Mouse (Mus musculus) midbrain, embryonic 11.5 days (tissue): ENCODE data around the gene Bicc1. TPM values are rescaled to one million over a fixed set of nuclear protein-coding genes. Genes with fewer than 3 reads are reported as not detected.

ENCODE experiments used
- ATAC-seq: fragments of 200-750 bp; cut with Nextera tagmentation; 2 replicates; pipeline ENCODE4 v1.8.0; 2017; ENCODE audit warnings: moderate TSS enrichment, moderate library complexity; ENCODE audit not compliant: low FRiP score
- DNase-seq: peaks from one replicate; pipeline ENCODE4 v3.0.0; 2015; ENCODE audit warnings: low spot score; ENCODE audit errors: missing footprints
- H3K27ac ChIP-seq: fragments of 300-500 bp; sonication (generic); 2 replicates; pipeline ENCODE4 v1.5.1; 2014; ENCODE audit warnings: low read depth, low read length
- H3K27me3 ChIP-seq: fragments of 300-500 bp; sonication (generic); 2 replicates; pipeline ENCODE4 v1.6.1; 2014; ENCODE audit warnings: mild to moderate bottlenecking, low read length, moderate library complexity, mixed read lengths; ENCODE audit not compliant: control insufficient read depth, insufficient read depth
- H3K36me3 ChIP-seq: fragments of 300-500 bp; sonication (generic); 2 replicates; pipeline ENCODE4 v1.6.1; 2014; ENCODE audit warnings: mild to moderate bottlenecking, low read length, moderate library complexity, mixed read lengths; ENCODE audit not compliant: control insufficient read depth, insufficient read depth
- H3K4me1 ChIP-seq: fragments of 300-500 bp; sonication (generic); 2 replicates; pipeline ENCODE4 v1.6.1; 2014; ENCODE audit warnings: low read length; ENCODE audit not compliant: control insufficient read depth, insufficient read depth
- H3K4me2 ChIP-seq: fragments of 300-500 bp; sonication (generic); 2 replicates; pipeline ENCODE4 v1.6.1; 2014; ENCODE audit warnings: mild to moderate bottlenecking, moderate library complexity
- H3K4me3 ChIP-seq: fragments of 300-500 bp; sonication (generic); 2 replicates; pipeline ENCODE4 v1.5.1; 2014; ENCODE audit warnings: low read depth, low read length
- H3K9ac ChIP-seq: fragments of 300-500 bp; sonication (generic); 2 replicates; pipeline ENCODE4 v1.6.1; 2014; ENCODE audit warnings: low read length
- H3K9me3 ChIP-seq: fragments of 300-500 bp; sonication (generic); 2 replicates; pipeline ENCODE4 v1.6.1; 2016; ENCODE audit warnings: low read length; ENCODE audit not compliant: control insufficient read depth
- WGBS: fragments of 180-500 bp; shearing (Covaris S2); extraction: QIAGEN DNeasy Blood & Tissue Kit; methylation state at CpG from one replicate; pipeline ENCODE4 v1.1.7; 2014; 5-methylcytosine and 5-hydroxymethylcytosine counted together
- polyA plus RNA-seq: library from polyadenylated mRNA; unstranded; fragments of >200 nt; fragmentation: Nextera tagmentation; extraction: Ambion mirVana; gene quantifications from 2 replicates; pipeline ENCODE4 v1.2.1, GENCODE M21; 2014

Gene Bicc1
- polyA plus RNA-seq, 1 experiment from 2014 or later, result 9.2 TPM

DNA sequence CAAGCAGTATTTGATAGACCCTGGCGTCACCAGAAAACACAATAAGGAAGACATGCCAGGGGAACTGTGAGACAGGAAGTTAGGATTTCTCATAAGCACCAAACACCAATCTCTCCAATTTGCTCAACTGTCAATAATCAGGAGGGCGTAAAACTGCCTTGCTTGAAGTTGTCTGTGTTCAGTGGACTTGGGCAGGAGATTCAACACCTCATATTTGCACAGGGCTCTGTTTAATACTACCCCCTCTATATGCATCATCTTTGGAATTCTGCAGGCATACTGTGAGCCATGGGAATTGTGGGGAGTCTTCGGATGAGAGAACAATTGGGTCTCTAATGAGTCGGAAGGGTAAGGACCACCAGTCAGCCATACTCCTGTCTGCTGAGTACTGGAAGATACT, 233.4 kb downstream of the Bicc1 start:
- Histone ChIP-seq H3K9me3 (no peaks in the 10 kb centered on the region; the same call in 1 of the 2 replicates), H3K27ac (no peak overlapping the region), H3K4me3 (no peak overlapping the region), H3K4me2 (no peak overlapping the region), H3K27me3 (no peaks in the 10 kb centered on the region), H3K4me1 (no peaks in the 10 kb centered on the region), H3K9ac (no peak overlapping the region), H3K36me3 (no peaks in the 10 kb centered on the region)
- ATAC-seq (no peak), DNase-seq (no peak)
- 93% methylated on average over 4 of the region's 4 CpGs for WGBS

DNA sequence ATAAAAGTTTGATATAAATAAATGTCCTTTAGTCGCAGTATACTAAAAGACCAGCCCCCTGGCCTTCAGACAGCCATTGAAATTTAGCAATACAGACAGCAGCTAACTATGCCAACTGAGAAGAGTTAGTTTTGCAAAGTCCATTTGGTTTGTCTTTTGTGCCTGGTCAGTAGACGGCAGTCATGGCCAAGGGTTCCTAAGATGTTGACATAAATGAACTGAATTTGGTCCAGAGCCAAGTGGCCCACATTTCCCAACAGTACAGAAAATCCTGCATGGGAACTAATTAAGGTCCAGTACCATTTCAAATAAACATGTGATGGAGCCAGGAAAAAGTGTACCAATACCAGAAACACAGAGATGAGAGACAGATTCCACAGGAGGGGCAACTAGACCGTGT, 235.2 kb downstream of the Bicc1 start:
- ATAC-seq (no peak), DNase-seq (no peak)
- Histone ChIP-seq H3K9me3 (no peaks in the 10 kb centered on the region), H3K4me3 (no peak overlapping the region), H3K27me3 (no peaks in the 10 kb centered on the region), H3K4me1 (no peaks in the 10 kb centered on the region), H3K9ac (no peak overlapping the region), H3K36me3 (no peaks in the 10 kb centered on the region), H3K4me2 (no peak overlapping the region), H3K27ac (no peak overlapping the region)
- 85% methylated on average over 3 of the region's 3 CpGs for WGBS

DNA sequence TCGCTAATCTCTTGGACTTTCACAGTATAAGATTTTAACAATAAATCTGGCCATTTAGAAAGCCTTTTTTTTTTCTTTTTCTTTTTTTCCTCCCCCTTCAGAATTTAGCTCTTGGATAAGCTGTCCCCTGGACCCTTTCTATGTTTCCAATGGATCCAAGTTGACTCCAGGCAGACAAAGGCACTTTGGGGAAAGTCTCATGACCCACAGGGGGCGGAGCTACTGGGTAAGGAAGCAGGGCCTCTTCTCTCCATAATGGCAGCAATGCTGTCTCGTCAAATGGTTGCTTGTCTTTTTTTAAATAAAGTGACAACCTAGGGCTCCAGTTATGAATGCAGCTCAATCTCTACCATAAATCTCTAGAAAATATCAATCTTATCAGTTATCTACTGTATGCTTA, 235.6 kb downstream of the Bicc1 start:
- Histone ChIP-seq H3K27me3 (no peaks in the 10 kb centered on the region), H3K36me3 (no peaks in the 10 kb centered on the region), H3K4me3 (no peak overlapping the region), H3K4me2 (no peak overlapping the region), H3K4me1 (no peaks in the 10 kb centered on the region), H3K27ac (no peak overlapping the region), H3K9ac (no peak overlapping the region), H3K9me3 (no peaks in the 10 kb centered on the region)
- no peak for ATAC-seq
- DNase-seq, result no peak
- 90% methylated on average over 3 of the region's 3 CpGs for WGBS

GRCm38 (mm10) chr10:70921481-70921880, 238.0 kb downstream of the Bicc1 start:
- no peaks in the 10 kb centered on the region for H3K27me3 ChIP-seq

DNA sequence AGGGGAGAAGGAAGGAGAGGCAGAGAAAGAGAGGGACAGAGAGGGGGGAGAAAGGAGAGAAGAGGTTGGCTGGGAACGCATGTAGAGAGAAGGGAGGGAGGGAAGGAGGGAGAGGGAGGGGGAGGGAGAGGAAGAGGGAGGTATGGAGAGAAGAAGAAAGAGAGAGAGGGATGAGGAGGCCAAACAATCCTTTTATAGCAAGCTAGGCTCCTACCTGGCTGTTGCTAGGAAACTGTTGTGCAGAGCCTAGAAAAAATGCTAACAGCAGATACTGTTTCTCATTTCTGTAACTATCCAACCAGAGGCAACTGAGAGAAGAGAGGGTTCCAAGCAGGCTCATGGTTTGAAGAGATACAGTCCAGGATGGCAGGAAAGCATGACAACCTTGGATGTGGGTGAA, 239.6 kb downstream of the Bicc1 start:
- H3K36me3 ChIP-seq, result no peaks in the 10 kb centered on the region
- no peak overlapping the region for H3K4me3 ChIP-seq
- H3K27me3 ChIP-seq, result no peaks in the 10 kb centered on the region
- H3K27ac ChIP-seq, result no peak overlapping the region
- no peaks in the 10 kb centered on the region for H3K4me1 ChIP-seq
- WGBS, result 63% methylated on average over 1 of the region's 1 CpGs
- no peak for DNase-seq
- H3K4me2 ChIP-seq, result no peak overlapping the region
- no peak overlapping the region for H3K9ac ChIP-seq
- no peak for ATAC-seq
- H3K9me3 ChIP-seq, result no peaks in the 10 kb centered on the region

More at GRCm38 (mm10) chr10:70921481-70921880, 238.0 kb downstream of the Bicc1 start:
- H3K4me2 ChIP-seq, result no peak overlapping the region
- ATAC-seq (no peak), DNase-seq (no peak)
- no peak overlapping the region for H3K9ac ChIP-seq
- H3K36me3 ChIP-seq, result no peaks in the 10 kb centered on the region
- 84% methylated on average over 6 of the region's 6 CpGs for WGBS
- H3K9me3 ChIP-seq, result no peaks in the 10 kb centered on the region
- H3K4me3 ChIP-seq, result no peak overlapping the region
- H3K4me1 ChIP-seq, result no peaks in the 10 kb centered on the region
- no peak overlapping the region for H3K27ac ChIP-seq

DNA sequence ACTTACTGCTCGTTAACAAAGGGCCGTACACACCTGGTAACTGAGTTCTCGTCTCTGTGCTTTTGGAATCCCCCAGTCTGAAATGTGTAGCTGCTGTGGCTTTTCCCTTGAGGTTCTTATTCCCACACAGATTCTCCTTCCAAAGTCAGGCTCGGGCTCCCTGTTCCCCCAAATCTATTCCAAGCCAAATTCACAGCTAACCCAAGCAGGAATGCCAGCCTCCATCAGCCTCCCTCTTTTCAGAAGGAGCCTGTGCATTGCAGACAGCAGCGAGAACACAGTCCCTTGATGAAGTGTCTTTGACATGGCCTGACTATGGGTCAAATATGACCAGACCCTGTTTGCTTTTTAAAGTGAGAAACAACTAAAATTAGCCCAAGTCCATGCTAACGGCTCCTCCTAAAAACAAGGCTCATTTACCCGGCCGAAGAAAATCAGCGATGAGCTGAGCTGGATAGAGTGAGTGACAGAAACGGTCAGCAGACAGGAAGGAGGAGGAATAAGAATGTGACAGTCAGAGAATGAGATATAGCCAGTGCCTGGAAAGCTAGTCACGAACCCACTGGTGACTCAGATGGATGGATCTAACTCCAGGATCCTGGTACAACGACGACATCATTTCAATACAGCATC, 240.4 kb downstream of the Bicc1 start:
- H3K36me3 ChIP-seq, result no peaks in the 10 kb centered on the region
- H3K27me3 ChIP-seq, result no peaks in the 10 kb centered on the region
- H3K9ac ChIP-seq, result no peak overlapping the region
- no peak overlapping the region for H3K27ac ChIP-seq
- no peak overlapping the region for H3K4me2 ChIP-seq
- DNase-seq (no peak), ATAC-seq (no peak)
- H3K4me1 ChIP-seq, result no peaks in the 10 kb centered on the region
- H3K4me3 ChIP-seq, result no peak overlapping the region
- no peaks in the 10 kb centered on the region for H3K9me3 ChIP-seq
- WGBS, result 87% methylated on average over 13 of the region's 13 CpGs

DNA sequence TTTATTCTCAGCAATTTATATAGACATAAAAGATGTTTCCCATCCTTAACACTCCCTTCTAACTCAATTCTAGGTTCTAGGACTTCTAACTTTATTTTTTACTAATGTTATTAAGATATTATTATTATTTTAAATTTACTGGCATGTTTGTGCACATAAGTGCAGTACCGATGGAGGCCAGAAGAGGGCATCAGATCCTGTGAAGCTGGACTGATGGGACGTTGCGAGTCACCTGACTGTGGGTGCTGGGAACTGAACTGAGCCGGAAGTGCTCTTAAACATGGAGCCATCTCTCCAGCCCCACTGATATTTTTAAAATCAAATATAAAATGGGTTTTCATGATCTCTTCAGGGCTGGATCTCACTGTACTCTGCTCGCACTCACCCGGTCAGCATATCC, 242.8 kb downstream of the Bicc1 start:
- no peaks in the 10 kb centered on the region for H3K9me3 ChIP-seq
- H3K36me3 ChIP-seq, result no peaks in the 10 kb centered on the region
- 84% methylated on average over 6 of the region's 6 CpGs for WGBS
- H3K27ac ChIP-seq, result no peak overlapping the region
- no peaks in the 10 kb centered on the region for H3K4me1 ChIP-seq
- no peak for DNase-seq
- ATAC-seq, result no peak
- H3K27me3 ChIP-seq, result no peaks in the 10 kb centered on the region
- no peak overlapping the region for H3K4me3 ChIP-seq
- H3K4me2 ChIP-seq, result no peak overlapping the region
- H3K9ac ChIP-seq, result no peak overlapping the region

DNA sequence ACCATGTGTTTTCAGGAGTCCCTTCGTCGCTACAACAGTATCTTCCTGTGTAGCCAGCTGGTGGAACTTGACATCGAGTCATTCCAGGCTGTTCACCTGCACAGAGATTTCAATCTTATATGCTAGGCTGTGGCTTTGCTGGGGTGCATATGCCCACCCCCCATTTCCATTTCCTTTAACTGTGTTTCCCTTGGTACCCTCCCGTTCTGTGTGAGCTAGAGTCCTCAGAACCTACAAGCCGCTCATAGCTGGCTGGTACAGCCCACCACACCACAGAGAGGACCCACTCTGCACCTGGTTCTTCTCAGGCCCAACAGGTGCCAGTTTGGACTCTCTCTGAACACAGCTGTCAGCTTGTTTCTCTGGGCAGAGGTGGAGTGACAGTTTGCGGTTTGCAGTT, 244.4 kb downstream of the Bicc1 start:
- no peaks in the 10 kb centered on the region for H3K36me3 ChIP-seq
- DNase-seq (no peak), ATAC-seq (no peak)
- H3K27me3 ChIP-seq, result no peaks in the 10 kb centered on the region
- H3K4me1 ChIP-seq, result no peaks in the 10 kb centered on the region
- H3K4me2 ChIP-seq, result no peak overlapping the region
- H3K27ac ChIP-seq, result no peak overlapping the region
- H3K4me3 ChIP-seq, result no peak overlapping the region
- no peak overlapping the region for H3K9ac ChIP-seq
- 93% methylated on average over 6 of the region's 6 CpGs for WGBS
- H3K9me3 ChIP-seq, result no peaks in the 10 kb centered on the region

DNA sequence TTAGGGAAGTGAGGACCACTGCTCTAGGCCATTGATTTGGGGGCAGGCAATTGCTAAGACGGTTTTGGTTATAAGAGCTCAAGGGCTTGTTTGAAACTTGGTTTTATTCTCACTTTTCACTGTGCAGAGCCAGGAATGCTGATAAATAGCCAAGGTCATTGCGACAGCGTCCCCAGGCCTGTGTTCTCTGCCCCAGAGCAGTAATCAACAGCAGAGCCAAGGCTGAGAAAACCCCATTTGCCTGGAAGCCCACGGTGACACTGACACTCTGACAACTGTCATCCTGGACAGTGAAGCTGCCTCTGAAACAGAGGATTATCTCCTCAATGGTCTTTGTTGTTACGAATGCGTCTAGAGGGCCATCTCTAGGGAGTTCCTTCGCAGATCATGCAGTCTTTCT, 255.6 kb downstream of the Bicc1 start:
- Histone ChIP-seq H3K9me3 (no peaks in the 10 kb centered on the region), H3K9ac (no peak overlapping the region), H3K36me3 (no peaks in the 10 kb centered on the region), H3K4me1 (peaks cover 6% of the 10 kb centered on the region), H3K4me3 (no peak overlapping the region), H3K4me2 (no peak overlapping the region), H3K27me3 (no peaks in the 10 kb centered on the region), H3K27ac (no peak overlapping the region)
- ATAC-seq, result no peak
- 59% methylated on average over 7 of the region's 7 CpGs for WGBS
- DNase-seq, result no peak
